Mouse (Mus musculus): Measurements from ENCODE around the gene Ece2. TPM values are rescaled to one million over a fixed set of nuclear protein-coding genes. Genes with fewer than 3 reads are reported as not detected.
A peak's percentile ranks its signal among the peaks of the same experiment; 100 is the strongest.

Ece2 gene
- polyA plus RNA-seq, 1 experiment from 2014 or later: 0.12 TPM

DNA sequence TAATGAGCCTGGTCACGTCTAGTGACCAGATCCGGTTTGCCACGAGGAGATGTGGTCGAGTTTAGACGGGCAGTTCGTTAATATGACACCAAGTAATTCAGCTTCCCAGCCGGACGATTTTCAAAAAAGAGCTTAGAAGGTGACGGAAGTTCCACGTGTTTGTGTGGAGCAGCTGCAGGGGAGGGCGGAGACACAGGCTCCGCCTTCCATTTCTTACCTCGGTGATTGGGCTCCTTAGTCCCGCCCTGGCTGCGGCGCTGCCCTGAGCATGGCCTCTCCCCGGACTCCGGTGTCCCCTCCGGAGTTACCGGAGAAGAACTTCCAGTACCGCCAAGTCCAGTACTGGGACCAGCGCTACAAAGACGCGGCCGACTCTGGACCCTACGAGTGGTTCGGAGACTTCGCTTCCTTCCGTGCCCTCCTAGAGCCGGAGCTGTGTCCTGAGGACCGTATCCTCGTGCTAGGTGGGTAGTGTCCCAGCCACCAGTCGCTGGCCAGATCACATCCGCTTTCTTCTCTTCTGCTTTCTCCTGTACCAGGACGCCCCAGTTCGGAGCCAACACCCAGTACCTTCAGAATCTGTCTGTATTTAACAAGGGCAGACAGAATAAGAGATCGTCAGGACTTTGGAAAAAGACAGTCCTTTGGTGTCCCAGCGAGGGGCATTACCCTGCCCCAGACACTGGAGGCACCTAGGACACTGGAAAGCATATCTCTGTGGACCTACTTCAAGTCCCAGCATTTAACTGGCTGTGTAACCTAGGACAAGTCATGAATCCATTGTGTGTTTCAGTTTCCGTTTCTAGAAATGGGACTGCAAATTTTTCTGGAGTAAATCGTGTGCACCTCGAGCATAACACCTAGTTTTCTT, 18.0 kb upstream of the Ece2 start, which contains the start of the genes Eef1akmt4, Gm49333 and Alg3:
TSS of gene Eef1akmt4 (plus strand) at position 237 of the 871 bp plus-strand sequence.
TSS of gene Gm49333 (plus strand) at position 254 of the 871 bp plus-strand sequence.
TSS of gene Alg3 (minus strand) at position 379 of the 871 bp plus-strand sequence.
- H3K36me3 ChIP-seq (ENCODE audit: insufficient read depth, low read length): 0 out of 2 replicates have a peak, but pooled peaks cover 2% of the 10 kb centered on the region
- H3K4me3 ChIP-seq (ENCODE audit: low read depth, low read length): peak within 1 kb of the TSS; percentile 59
- ATAC-seq: peak; percentile 99
- H3K27ac ChIP-seq (ENCODE audit: low read length): peak within 1 kb of the TSS; percentile 65
- TF ChIP-seq EP300 (IDR thresholded peaks at IDR 0.05) (0 out of 2 replicates have a peak, but pooled peaks have one; percentile 9), CTCF (IDR thresholded peaks at IDR 0.05) (no peak)
- H3K4me1 ChIP-seq (ENCODE audit: insufficient read depth, low read depth, low read length): no peaks in the 10 kb centered on the region; the same call in 1 of the 2 replicates
- peak within 1 kb of the TSS; percentile 50 for H3K9ac ChIP-seq (replicated peaks; ENCODE audit: low read depth)
- peak; percentile 98 for DNase-seq (ENCODE audit: low spot score)
- H3K9me3 ChIP-seq (ENCODE audit: low read length): no peaks in the 10 kb centered on the region
- 1% methylated on average over 41 of the region's 41 CpGs for WGBS
- H3K27me3 ChIP-seq (replicated peaks; ENCODE audit: insufficient read depth, low read length): no peaks in the 10 kb centered on the region
- peak within 1 kb of the TSS; percentile 82 for H3K4me2 ChIP-seq (replicated peaks; ENCODE audit: low read depth, low read length)

DNA sequence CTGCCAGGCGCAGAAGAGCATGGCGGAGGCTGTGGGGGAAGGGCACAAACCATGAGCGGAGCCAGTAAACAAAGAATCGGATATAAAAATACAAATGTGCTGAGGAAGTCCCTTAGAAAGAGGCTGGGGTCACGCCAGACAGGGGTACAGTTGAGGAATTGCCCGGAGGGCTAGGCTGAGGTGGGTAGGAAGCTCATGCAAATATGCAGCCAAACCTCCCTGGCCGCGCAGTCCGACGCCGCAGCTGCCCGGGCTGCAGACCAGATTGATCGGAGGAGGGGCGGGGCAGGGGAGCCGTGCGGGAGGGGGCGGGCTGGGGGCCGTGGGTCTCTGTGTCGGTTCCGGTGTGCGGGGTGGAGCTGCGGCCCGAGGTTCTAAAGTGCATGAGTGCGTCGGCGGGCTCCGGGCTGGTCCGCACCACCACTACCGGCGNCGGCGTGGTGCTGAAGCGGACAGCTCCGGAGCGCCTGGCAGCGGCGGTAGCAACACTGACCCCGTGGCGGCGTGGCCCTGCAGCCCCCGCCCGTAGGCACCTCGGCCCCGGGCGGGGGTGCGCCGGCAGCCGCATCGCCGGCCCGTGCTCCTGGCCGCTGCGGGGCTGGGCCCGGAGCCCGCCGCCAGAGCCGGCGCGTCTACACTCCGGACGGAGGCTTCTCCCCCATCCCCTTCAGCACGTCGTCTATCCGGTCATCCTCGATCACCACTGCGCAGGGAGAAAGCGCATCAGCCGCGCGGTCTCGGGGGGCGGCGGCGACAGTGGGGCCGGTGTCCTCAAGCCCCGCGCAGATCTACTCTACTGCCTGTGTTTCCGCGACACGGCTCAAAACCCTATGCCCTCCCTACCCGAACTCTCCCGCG, 9.9 kb upstream of the Ece2 start:
- H3K27me3 ChIP-seq (replicated peaks; ENCODE audit: insufficient read depth, low read length): peaks cover 20% of the 10 kb centered on the region
- no peak for TF ChIP-seq EP300 (IDR thresholded peaks at IDR 0.05)
- H3K4me2 ChIP-seq (replicated peaks; ENCODE audit: low read depth, low read length): peak overlapping the region; percentile 55
- peaks cover 7% of the 10 kb centered on the region; the same call in 1 of the 2 replicates for H3K4me1 ChIP-seq (ENCODE audit: insufficient read depth, low read depth, low read length)
- ATAC-seq: peak; percentile 75
- H3K27ac ChIP-seq (ENCODE audit: low read length): no peak overlapping the region
- H3K4me3 ChIP-seq (ENCODE audit: low read depth, low read length): peak overlapping the region; percentile 59
- no peaks in the 10 kb centered on the region for H3K36me3 ChIP-seq (ENCODE audit: insufficient read depth, low read length)
- H3K9me3 ChIP-seq (ENCODE audit: low read length): no peaks in the 10 kb centered on the region
- DNase-seq (ENCODE audit: low spot score): peak; percentile 53
- WGBS: 4% methylated on average over 46 of the region's 83 CpGs
- no peak overlapping the region for H3K9ac ChIP-seq (replicated peaks; ENCODE audit: low read depth)

DNA sequence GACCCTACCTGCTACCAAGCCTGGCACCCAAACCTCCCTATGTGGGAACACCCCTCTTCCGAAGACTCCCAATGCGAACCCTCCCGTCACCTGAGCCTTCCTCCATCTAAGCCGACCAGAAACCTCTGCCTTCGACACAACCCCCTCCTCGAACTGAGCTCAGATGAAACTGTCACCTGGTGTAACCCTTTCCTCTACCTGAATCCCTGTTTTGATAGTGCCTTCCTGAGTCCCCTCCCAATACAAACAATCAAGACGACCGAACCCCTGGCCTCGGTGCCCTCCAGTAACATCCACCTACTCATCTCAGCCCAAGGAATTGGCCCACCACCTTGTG, 9.3 kb upstream of the Ece2 start:
- no peak for TF ChIP-seq EP300 (IDR thresholded peaks at IDR 0.05)
- TF ChIP-seq CTCF (IDR thresholded peaks at IDR 0.05): no peak
- H3K27me3 ChIP-seq (replicated peaks; ENCODE audit: insufficient read depth, low read length): peaks cover 20% of the 10 kb centered on the region

GRCm38 (mm10) chr16:20620751-20621190, 8.9 kb upstream of the Ece2 start:
- Histone ChIP-seq H3K4me3 (ENCODE audit: low read depth, low read length) (peak overlapping the region; percentile 59), H3K9me3 (ENCODE audit: low read length) (no peaks in the 10 kb centered on the region), H3K27me3 (replicated peaks; ENCODE audit: insufficient read depth, low read length) (peaks cover 20% of the 10 kb centered on the region), H3K4me1 (ENCODE audit: insufficient read depth, low read depth, low read length) (peaks cover 7% of the 10 kb centered on the region; the same call in 1 of the 2 replicates), H3K4me2 (replicated peaks; ENCODE audit: low read depth, low read length) (peak overlapping the region; percentile 98), H3K27ac (ENCODE audit: low read length) (no peak overlapping the region), H3K36me3 (ENCODE audit: insufficient read depth, low read length) (no peaks in the 10 kb centered on the region), H3K9ac (replicated peaks; ENCODE audit: low read depth) (no peak overlapping the region)
- DNase-seq (ENCODE audit: low spot score) (no peak), ATAC-seq (peak; percentile 2; the same call in 1 of the 2 replicates)
- TF ChIP-seq EP300 (IDR thresholded peaks at IDR 0.05) (no peak), CTCF (IDR thresholded peaks at IDR 0.05) (no peak)
- whole genome bisulfite sequencing: under 1% methylated on average over 29 of the region's 32 CpGs

More for the DNA sequence above, 9.3 kb upstream of the Ece2 start:
- WGBS: 0% methylated on average over 9 of the region's 9 CpGs
- peak overlapping the region; percentile 98 for H3K4me2 ChIP-seq (replicated peaks; ENCODE audit: low read depth, low read length)
- no peaks in the 10 kb centered on the region for H3K36me3 ChIP-seq (ENCODE audit: insufficient read depth, low read length)
- peak overlapping the region; percentile 59 for H3K4me3 ChIP-seq (ENCODE audit: low read depth, low read length)
- no peak overlapping the region for H3K27ac ChIP-seq (ENCODE audit: low read length)
- peaks cover 7% of the 10 kb centered on the region; the same call in 1 of the 2 replicates for H3K4me1 ChIP-seq (ENCODE audit: insufficient read depth, low read depth, low read length)
- DNase-seq (ENCODE audit: low spot score) (no peak), ATAC-seq (no peak)
- H3K9me3 ChIP-seq (ENCODE audit: low read length): no peaks in the 10 kb centered on the region
- H3K9ac ChIP-seq (replicated peaks; ENCODE audit: low read depth): no peak overlapping the region

DNA sequence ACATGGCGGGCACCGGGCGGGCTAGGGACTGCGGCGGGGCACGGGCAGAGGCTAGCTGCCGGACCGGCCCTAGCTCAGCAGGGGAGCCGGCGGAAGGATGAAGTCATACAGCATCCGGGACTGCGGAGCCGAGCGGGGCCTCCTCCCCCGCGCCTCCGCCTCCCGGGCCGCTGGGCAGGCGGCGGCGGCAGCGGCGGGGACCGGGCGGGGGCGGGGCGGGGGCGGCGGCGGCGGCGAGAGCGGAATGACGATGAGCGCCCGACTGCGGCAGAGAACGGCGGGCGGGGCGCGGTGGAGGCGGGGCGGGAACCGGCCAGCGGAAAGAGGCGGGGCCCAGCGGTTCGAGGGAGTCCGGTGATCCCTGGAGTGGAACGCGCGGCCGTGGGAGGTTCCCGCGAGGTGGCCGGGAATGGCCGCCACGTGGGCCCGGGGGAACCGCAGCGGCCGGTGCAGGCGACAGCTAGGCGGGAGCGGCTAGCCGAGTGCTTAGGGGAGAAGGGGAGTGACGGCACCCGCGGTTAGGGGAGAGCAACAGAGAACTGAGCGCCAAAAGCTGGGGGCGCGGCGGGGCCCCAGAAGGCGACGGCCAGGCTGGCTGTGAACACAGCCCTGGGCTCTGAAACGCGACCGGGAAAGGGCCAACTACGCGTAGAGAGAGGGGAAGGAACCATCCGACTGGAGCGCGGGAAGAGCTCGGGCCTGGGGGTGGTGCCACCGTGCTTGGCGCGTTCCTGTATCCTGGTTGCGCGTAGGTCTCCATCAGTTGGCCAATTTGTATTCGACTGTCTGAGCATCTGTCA, 8.2 kb upstream of the Ece2 start, which contains the start of gene Camk2n2:
TSS of gene Camk2n2 (minus strand) at position 97 of the 800 bp plus-strand sequence.
- Histone ChIP-seq H3K4me1 (ENCODE audit: insufficient read depth, low read depth, low read length) (peaks cover 7% of the 10 kb centered on the region; the same call in 1 of the 2 replicates), H3K9me3 (ENCODE audit: low read length) (no peaks in the 10 kb centered on the region), H3K4me3 (ENCODE audit: low read depth, low read length) (peak within 1 kb of the TSS; percentile 59), H3K27ac (ENCODE audit: low read length) (no peak within 1 kb of the TSS), H3K36me3 (ENCODE audit: insufficient read depth, low read length) (no peaks in the 10 kb centered on the region), H3K9ac (replicated peaks; ENCODE audit: low read depth) (no peak within 1 kb of the TSS), H3K27me3 (replicated peaks; ENCODE audit: insufficient read depth, low read length) (peaks cover 20% of the 10 kb centered on the region), H3K4me2 (replicated peaks; ENCODE audit: low read depth, low read length) (peak within 1 kb of the TSS; percentile 98)
- DNase-seq (ENCODE audit: low spot score) (peak; percentile 60), ATAC-seq (peak; percentile 65)
- TF ChIP-seq CTCF (IDR thresholded peaks at IDR 0.05) (no peak), EP300 (IDR thresholded peaks at IDR 0.05) (no peak)
- under 1% methylated on average over 61 of the region's 92 CpGs for WGBS

Measured in lung, postnatal 0 days (tissue).